Mouse (Mus musculus) ES-E14 (cell line): ENCODE measurements around the gene Olfr1417. TPM values are rescaled to one million over a fixed set of nuclear protein-coding genes. Genes with fewer than 3 reads are reported as not detected.

Source experiments
- DNase-seq: peaks from one replicate; pipeline ENCODE4 v3.0.0-alpha.2; 2013; ENCODE audit warnings: low read depth, low spot score
- H3K27ac ChIP-seq: 2 replicates; pipeline ENCODE4 v1.5.1; 2012; ENCODE audit warnings: low read depth, mild to moderate bottlenecking, low read length, moderate library complexity, mixed read lengths; ENCODE audit not compliant: poor library complexity, insufficient read depth, severe bottlenecking
- H3K36me3 ChIP-seq: 2 replicates; pipeline ENCODE4 v1.6.1; 2012; ENCODE audit warnings: mild to moderate bottlenecking, low read length, moderate library complexity, mixed read lengths; ENCODE audit not compliant: control insufficient read depth, poor library complexity, insufficient read depth, severe bottlenecking
- H3K4me1 ChIP-seq, 2 experiments: fragments of 150-350 bp in 1 of 2; sonication (generic) in 1 of 2; 2 replicates each; pipeline ENCODE4 v1.6.1; 2012; ENCODE audit warnings: low read length in 2 of 2, mild to moderate bottlenecking in 1 of 2, mixed read lengths in 1 of 2; ENCODE audit not compliant: control insufficient read depth in 2 of 2, insufficient read depth in 2 of 2, poor library complexity in 1 of 2
- H3K4me3 ChIP-seq, 2 experiments: fragments of 150-350 bp in 1 of 2; sonication (generic) in 1 of 2; 2 replicates each; pipeline ENCODE4 v1.5.1; 2012; ENCODE audit warnings: low read length in 2 of 2, low read depth in 1 of 2, mild to moderate bottlenecking in 1 of 2, mixed read lengths in 1 of 2; ENCODE audit not compliant: insufficient read depth in 1 of 2, poor library complexity in 1 of 2, severe bottlenecking in 1 of 2
- H3K9ac ChIP-seq: 2 replicates; pipeline ENCODE4 v1.6.1; 2012; ENCODE audit warnings: low read depth, mild to moderate bottlenecking, low read length, mixed read lengths; ENCODE audit not compliant: poor library complexity, insufficient read depth, severe bottlenecking
- H3K9me3 ChIP-seq: fragments of 150-350 bp; sonication (generic); 2 replicates; pipeline ENCODE4 v1.6.1; 2012; ENCODE audit warnings: low read depth, mild to moderate bottlenecking, low read length; ENCODE audit not compliant: control insufficient read depth, insufficient read depth
- CHD2 ChIP-seq: IDR thresholded peaks from 2 replicates; pipeline ENCODE4 v1.6.1; 2014; ENCODE audit warnings: mild to moderate bottlenecking, low read depth, low read length, inconsistent platforms
- HCFC1 ChIP-seq: IDR thresholded peaks from 2 replicates; pipeline ENCODE4 v1.6.1; 2012; ENCODE audit warnings: low read length, inconsistent platforms, borderline replicate concordance; ENCODE audit not compliant: insufficient read depth
- MAFK ChIP-seq: IDR thresholded peaks from 2 replicates; pipeline ENCODE4 v1.6.1; 2014; ENCODE audit warnings: mild to moderate bottlenecking, low read depth, low read length, inconsistent platforms; ENCODE audit not compliant: insufficient read depth
- ZC3H11A ChIP-seq: IDR thresholded peaks from 2 replicates; pipeline ENCODE4 v1.6.1; 2012; ENCODE audit warnings: low read depth, mild to moderate bottlenecking, inconsistent platforms, low read length, borderline replicate concordance
- ZNF384 ChIP-seq: IDR thresholded peaks from 2 replicates; pipeline ENCODE4 v1.6.1; 2012; ENCODE audit warnings: low read depth, low read length, inconsistent platforms
- in situ Hi-C, 2 experiments: fragments of 600-800 bp; cut with MboI; formaldehyde crosslinking; loops; one replicate each; pipeline ENCODE4 v1.15.1; 2025; ENCODE audit warnings: low sequenced_read_pairs in 2 of 2, inconsistent platforms in 1 of 2; ENCODE audit not compliant: unreplicated experiment in 2 of 2
- total RNA-seq: library from RNA; depleted of rRNA; stranded (reverse); fragments of 300-350 nt; gene quantifications from 2 replicates; pipeline ENCODE4 v1.2.3, GENCODE M21; 2012

The Olfr1417 gene
- total RNA-seq, 1 experiment: not detected

DNA sequence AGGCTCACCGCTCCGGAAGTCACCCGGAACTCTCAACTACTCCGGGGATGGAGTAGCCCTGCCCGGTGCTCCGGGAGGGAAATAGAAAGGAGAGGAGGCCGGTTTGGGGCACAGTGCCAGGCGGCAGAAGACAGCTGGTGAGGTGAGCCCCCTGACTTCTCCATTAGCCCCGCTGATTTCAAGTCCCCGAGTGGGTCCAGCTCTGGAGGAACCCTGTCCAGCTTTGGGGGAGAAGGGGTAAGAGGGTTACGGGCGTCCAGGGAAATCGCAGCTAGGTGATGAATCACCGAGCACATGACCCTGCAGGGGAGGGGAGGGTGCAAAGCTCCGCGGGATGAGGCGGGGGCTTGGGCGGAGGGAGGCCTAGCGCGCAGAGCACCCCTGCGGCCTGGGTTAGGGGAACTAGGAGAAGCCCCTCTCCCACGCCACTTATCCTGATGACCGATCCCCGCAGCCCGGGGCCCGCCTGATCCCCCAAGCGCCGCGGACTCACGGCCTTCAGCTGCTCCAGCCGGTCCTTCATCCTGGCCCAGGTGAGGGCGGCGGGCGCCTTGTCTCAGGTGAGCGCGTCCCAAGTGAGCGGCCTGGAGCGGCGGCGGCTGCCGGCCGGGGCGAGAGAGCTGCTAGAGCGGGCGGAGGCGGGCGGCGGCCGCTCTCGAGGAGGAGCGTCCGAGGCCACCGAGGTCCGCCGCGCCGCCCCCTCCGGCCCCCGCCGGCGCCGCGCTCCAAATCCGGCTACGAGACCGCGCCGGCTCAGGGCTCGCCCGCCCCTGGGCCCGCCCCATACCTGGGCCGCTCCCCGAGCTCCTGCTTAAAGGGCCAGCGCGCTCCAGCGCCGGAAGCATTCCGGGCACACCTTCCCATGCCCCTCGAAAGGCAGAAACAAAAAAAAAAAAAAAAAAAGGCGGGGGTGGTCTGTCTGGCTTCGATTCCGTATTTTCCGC lies 20.5 kb downstream of the Olfr1417 start:
- H3K4me3 ChIP-seq: peak overlapping the region; percentile 88 to 96
- H3K9me3 ChIP-seq: no peaks in the 10 kb centered on the region
- no peak for DNase-seq
- no peak; the same call in 1 of the 2 replicates for TF ChIP-seq HCFC1
- no peak for TF ChIP-seq ZC3H11A
- TF ChIP-seq ZNF384: peak; percentile 85
- peak overlapping the region; percentile 50; the same call in 1 of the 2 replicates for H3K27ac ChIP-seq
- in situ Hi-C loops: no loop called here
- H3K4me1 ChIP-seq: peaks cover 0 to 15% of the 10 kb centered on the region in 2 experiments; a peak in 3 of 4 replicates
- H3K9ac ChIP-seq: peak overlapping the region; percentile 89
- peaks cover 3% of the 10 kb centered on the region; the same call in 1 of the 2 replicates for H3K36me3 ChIP-seq

DNA sequence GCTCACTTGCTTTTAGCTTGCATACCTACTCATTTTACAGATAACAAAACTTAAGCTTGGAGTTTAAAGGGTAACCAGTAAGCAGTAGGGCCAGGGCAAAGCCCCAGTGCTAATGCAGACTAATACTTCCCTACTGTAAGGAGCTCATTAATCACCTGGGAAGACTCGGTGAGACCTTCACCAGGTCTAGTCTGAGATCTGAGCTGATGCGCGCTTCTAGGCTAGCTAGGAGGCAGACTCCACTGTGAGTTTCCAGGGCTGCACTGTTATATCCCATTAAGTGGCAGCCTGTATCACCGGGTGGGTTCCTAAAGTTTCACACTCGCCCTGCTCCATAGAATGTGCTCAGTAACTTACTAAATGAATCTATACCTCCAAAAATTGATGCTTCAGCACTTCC lies 21.4 kb downstream of the Olfr1417 start:
- Histone ChIP-seq H3K9me3 (no peaks in the 10 kb centered on the region), H3K4me1 (peaks cover 0 to 17% of the 10 kb centered on the region in 2 experiments; a peak in 2 of 4 replicates), H3K27ac (no peak overlapping the region), H3K9ac (peak overlapping the region; percentile 47; the same call in 1 of the 2 replicates), H3K36me3 (peaks cover 6% of the 10 kb centered on the region; the same call in 1 of the 2 replicates), H3K4me3 (peak overlapping the region; percentile 88 to 96)
- TF ChIP-seq HCFC1: no peak
- TF ChIP-seq ZNF384: no peak
- TF ChIP-seq CHD2: no peak
- no peak for TF ChIP-seq ZC3H11A
- TF ChIP-seq MAFK: no peak
- no peak for DNase-seq
- in situ Hi-C loops: no loop called here

DNA sequence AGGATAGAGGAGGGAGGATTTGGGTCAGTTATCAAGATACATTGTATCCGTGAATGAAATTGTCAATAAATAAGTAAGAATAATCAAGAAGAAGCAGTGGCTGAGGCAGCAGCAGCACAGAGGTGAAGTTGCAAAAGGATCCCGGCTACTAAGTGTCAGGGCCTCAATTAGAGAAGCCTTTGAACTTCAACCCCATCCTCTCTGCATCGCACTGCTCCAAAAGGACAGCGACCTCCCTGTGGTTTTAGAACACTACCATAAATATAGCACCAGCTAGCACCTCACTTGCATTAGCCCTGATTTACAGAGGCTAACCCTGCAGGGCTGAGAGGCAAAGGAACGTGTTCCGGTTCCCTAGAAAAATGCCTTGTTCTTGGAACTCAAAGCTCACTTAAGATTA lies 22.3 kb downstream of the Olfr1417 start:
- H3K27ac ChIP-seq: no peak overlapping the region
- H3K4me1 ChIP-seq: peaks cover 0 to 20% of the 10 kb centered on the region in 2 experiments; a peak in 2 of 4 replicates
- H3K9me3 ChIP-seq: no peaks in the 10 kb centered on the region
- in situ Hi-C loops: no loop called here
- TF ChIP-seq ZNF384 (no peak), HCFC1 (no peak), MAFK (no peak), CHD2 (no peak), ZC3H11A (no peak)
- H3K4me3 ChIP-seq: no peak overlapping the region
- peaks cover 6% of the 10 kb centered on the region; the same call in 1 of the 2 replicates for H3K36me3 ChIP-seq
- no peak overlapping the region for H3K9ac ChIP-seq
- no peak for DNase-seq

DNA sequence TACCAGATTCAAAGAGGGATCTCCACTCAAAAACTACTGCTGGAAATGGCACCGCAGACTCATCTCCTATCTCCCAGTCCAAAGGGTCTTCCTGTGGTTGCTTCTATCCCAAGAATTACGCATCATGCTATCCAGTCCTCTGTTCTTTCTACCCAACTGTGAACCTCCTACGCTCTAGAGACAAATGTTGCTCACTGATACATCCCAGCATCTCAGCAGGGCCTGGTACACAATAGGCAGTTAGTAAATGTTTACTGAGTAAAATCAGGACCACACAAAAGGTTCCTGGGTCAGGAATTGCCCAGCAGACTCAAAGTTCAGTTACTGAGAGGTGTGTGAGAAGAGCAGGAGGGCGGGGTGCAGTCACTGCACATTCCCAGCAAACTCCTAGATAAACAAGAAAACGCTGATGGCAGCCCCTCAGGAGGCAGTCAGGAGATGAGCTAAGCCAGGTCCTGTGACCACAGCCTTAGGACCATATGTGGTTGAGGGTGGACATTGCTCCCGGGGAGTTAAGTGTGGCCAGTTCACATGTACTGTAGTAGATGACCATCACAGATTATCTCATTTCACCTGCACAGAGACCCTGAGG lies 24.2 kb downstream of the Olfr1417 start:
- no peak for DNase-seq
- in situ Hi-C loops: no loop called here
- Histone ChIP-seq H3K9me3 (no peaks in the 10 kb centered on the region), H3K9ac (no peak overlapping the region), H3K27ac (no peak overlapping the region), H3K4me3 (no peak overlapping the region), H3K36me3 (peaks cover 6% of the 10 kb centered on the region; the same call in 1 of the 2 replicates), H3K4me1 (peaks cover 0 to 28% of the 10 kb centered on the region in 2 experiments; a peak in 2 of 4 replicates)
- TF ChIP-seq ZNF384 (no peak), HCFC1 (no peak), ZC3H11A (no peak), CHD2 (no peak), MAFK (no peak)
